Mouse (Mus musculus): ENCODE measurements around the gene Scp2. TPM values are rescaled to one million over a fixed set of nuclear protein-coding genes. Genes with fewer than 3 reads are reported as not detected.

The Scp2 gene
- 231 and 232 TPM in 2 replicates for polyA plus RNA-seq (2014; fragmentation: Nextera tagmentation; extraction: Ambion mirVana)

GRCm38 (mm10) chr4:108144880-108145279 lies at the start of gene Scp2:
Gene Scp2, minus strand, starts transcription at chr4:108144998.
- Histone ChIP-seq H3K27ac (ENCODE audit: low read depth, low read length) (no peak within 1 kb of the TSS), H3K9me3 (ENCODE audit: control insufficient read depth, low read length) (no peaks in the 10 kb centered on the region), H3K4me1 (replicated peaks; ENCODE audit: control insufficient read depth, insufficient read depth, low read length) (no peaks in the 10 kb centered on the region), H3K4me2 (no peak within 1 kb of the TSS), H3K4me3 (ENCODE audit: low read depth, low read length) (no peak within 1 kb of the TSS), H3K36me3 (ENCODE audit: control insufficient read depth, insufficient read depth, low read length) (no peaks in the 10 kb centered on the region), H3K9ac (ENCODE audit: low read depth, low read length) (no peak within 1 kb of the TSS), H3K27me3 (replicated peaks; ENCODE audit: control insufficient read depth, insufficient read depth, low read length) (no peaks in the 10 kb centered on the region)
- DNase-seq (ENCODE audit: low spot score) (no peak), ATAC-seq (replicated peaks; ENCODE audit: low FRiP score) (no peak)
- 90% methylated on average over 1 of the region's 1 CpGs for WGBS

- no peak for ATAC-seq (replicated peaks; ENCODE audit: low FRiP score)
- H3K27me3 ChIP-seq (replicated peaks; ENCODE audit: control insufficient read depth, insufficient read depth, low read length): no peaks in the 10 kb centered on the region; the same call in 1 of the 2 replicates
- H3K4me3 ChIP-seq (ENCODE audit: low read depth, low read length): no peak overlapping the region
- H3K27ac ChIP-seq (ENCODE audit: low read depth, low read length): no peak overlapping the region
- no peaks in the 10 kb centered on the region for H3K9me3 ChIP-seq (ENCODE audit: control insufficient read depth, low read length)
- no peak overlapping the region for H3K9ac ChIP-seq (ENCODE audit: low read depth, low read length)
- WGBS: 70% methylated on average over 2 of the region's 2 CpGs
- no peak for DNase-seq (ENCODE audit: low spot score)
- no peaks in the 10 kb centered on the region for H3K36me3 ChIP-seq (ENCODE audit: control insufficient read depth, insufficient read depth, low read length)
- H3K4me1 ChIP-seq (replicated peaks; ENCODE audit: control insufficient read depth, insufficient read depth, low read length): no peaks in the 10 kb centered on the region
- no peak overlapping the region for H3K4me2 ChIP-seq
Measured at GRCm38 (mm10) chr4:108192821-108193323, 48.1 kb upstream of the Scp2 start.

- Histone ChIP-seq H3K36me3 (ENCODE audit: control insufficient read depth, insufficient read depth, low read length) (no peaks in the 10 kb centered on the region), H3K27ac (ENCODE audit: low read depth, low read length) (no peak overlapping the region), H3K9ac (ENCODE audit: low read depth, low read length) (no peak overlapping the region), H3K9me3 (ENCODE audit: control insufficient read depth, low read length) (no peaks in the 10 kb centered on the region), H3K4me1 (replicated peaks; ENCODE audit: control insufficient read depth, insufficient read depth, low read length) (no peaks in the 10 kb centered on the region), H3K27me3 (replicated peaks; ENCODE audit: control insufficient read depth, insufficient read depth, low read length) (no peaks in the 10 kb centered on the region), H3K4me2 (no peak overlapping the region), H3K4me3 (ENCODE audit: low read depth, low read length) (no peak overlapping the region)
- ATAC-seq (replicated peaks; ENCODE audit: low FRiP score) (no peak), DNase-seq (ENCODE audit: low spot score) (no peak)
- 72% methylated on average over 1 of the region's 1 CpGs for WGBS
Measured at GRCm38 (mm10) chr4:108182278-108182677, 37.5 kb upstream of the Scp2 start.

- Histone ChIP-seq H3K36me3 (ENCODE audit: control insufficient read depth, insufficient read depth, low read length) (no peaks in the 10 kb centered on the region; the same call in 1 of the 2 replicates), H3K9ac (ENCODE audit: low read depth, low read length) (no peak overlapping the region)
Measured at GRCm38 (mm10) chr4:108168056-108168455, 23.3 kb upstream of the Scp2 start.

GRCm38 (mm10) chr4:108166874-108167273 lies 22.1 kb upstream of the Scp2 start:
- Histone ChIP-seq H3K4me1 (replicated peaks; ENCODE audit: control insufficient read depth, insufficient read depth, low read length) (no peaks in the 10 kb centered on the region), H3K4me2 (no peak overlapping the region), H3K4me3 (ENCODE audit: low read depth, low read length) (no peak overlapping the region), H3K27ac (ENCODE audit: low read depth, low read length) (no peak overlapping the region), H3K27me3 (replicated peaks; ENCODE audit: control insufficient read depth, insufficient read depth, low read length) (0 out of 2 replicates have a peak, but pooled peaks cover 4% of the 10 kb centered on the region), H3K9ac (ENCODE audit: low read depth, low read length) (no peak overlapping the region), H3K9me3 (ENCODE audit: control insufficient read depth, low read length) (no peaks in the 10 kb centered on the region), H3K36me3 (ENCODE audit: control insufficient read depth, insufficient read depth, low read length) (no peaks in the 10 kb centered on the region; the same call in 1 of the 2 replicates)
- ATAC-seq (replicated peaks; ENCODE audit: low FRiP score): no peak
- no peak for DNase-seq (ENCODE audit: low spot score)
- WGBS: 83% methylated on average over 4 of the region's 4 CpGs

More at GRCm38 (mm10) chr4:108168056-108168455, 23.3 kb upstream of the Scp2 start:
- Histone ChIP-seq H3K4me2 (no peak overlapping the region), H3K9me3 (ENCODE audit: control insufficient read depth, low read length) (no peaks in the 10 kb centered on the region), H3K27me3 (replicated peaks; ENCODE audit: control insufficient read depth, insufficient read depth, low read length) (0 out of 2 replicates have a peak, but pooled peaks cover 4% of the 10 kb centered on the region), H3K27ac (ENCODE audit: low read depth, low read length) (no peak overlapping the region), H3K4me1 (replicated peaks; ENCODE audit: control insufficient read depth, insufficient read depth, low read length) (no peaks in the 10 kb centered on the region), H3K4me3 (ENCODE audit: low read depth, low read length) (no peak overlapping the region)
- ATAC-seq (replicated peaks; ENCODE audit: low FRiP score) (no peak), DNase-seq (ENCODE audit: low spot score) (no peak)
- 82% methylated on average over 6 of the region's 6 CpGs for WGBS

- peak within 1 kb of the TSS; percentile 62 for H3K4me3 ChIP-seq (ENCODE audit: low read depth, low read length)
- H3K9ac ChIP-seq (ENCODE audit: low read depth, low read length): peak within 1 kb of the TSS; percentile 57
- no peaks in the 10 kb centered on the region for H3K9me3 ChIP-seq (ENCODE audit: control insufficient read depth, low read length)
- WGBS: under 1% methylated on average over 43 of the region's 43 CpGs
- H3K4me1 ChIP-seq (replicated peaks; ENCODE audit: control insufficient read depth, insufficient read depth, low read length): no peaks in the 10 kb centered on the region
- H3K27me3 ChIP-seq (replicated peaks; ENCODE audit: control insufficient read depth, insufficient read depth, low read length): 0 out of 2 replicates have a peak, but pooled peaks cover 4% of the 10 kb centered on the region
- H3K4me2 ChIP-seq: peak within 1 kb of the TSS; percentile 88
- DNase-seq (ENCODE audit: low spot score) (peak; percentile 71), ATAC-seq (replicated peaks; ENCODE audit: low FRiP score) (no peak)
- no peak within 1 kb of the TSS for H3K27ac ChIP-seq (ENCODE audit: low read depth, low read length)
- H3K36me3 ChIP-seq (ENCODE audit: control insufficient read depth, insufficient read depth, low read length): no peaks in the 10 kb centered on the region; the same call in 1 of the 2 replicates
Measured at GRCm38 (mm10) chr4:108165152-108165895, 20.5 kb upstream of the Scp2 start, which contains the start of gene Echdc2. Gene Echdc2, plus strand, starts transcription at chr4:108165437.

GRCm38 (mm10) chr4:108163291-108163690 lies 18.5 kb upstream of the Scp2 start:
- ATAC-seq (replicated peaks; ENCODE audit: low FRiP score) (no peak), DNase-seq (ENCODE audit: low spot score) (no peak)
- Histone ChIP-seq H3K27me3 (replicated peaks; ENCODE audit: control insufficient read depth, insufficient read depth, low read length) (0 out of 2 replicates have a peak, but pooled peaks cover 4% of the 10 kb centered on the region), H3K4me3 (ENCODE audit: low read depth, low read length) (no peak overlapping the region), H3K4me2 (no peak overlapping the region), H3K36me3 (ENCODE audit: control insufficient read depth, insufficient read depth, low read length) (no peaks in the 10 kb centered on the region), H3K9me3 (ENCODE audit: control insufficient read depth, low read length) (no peaks in the 10 kb centered on the region), H3K4me1 (replicated peaks; ENCODE audit: control insufficient read depth, insufficient read depth, low read length) (no peaks in the 10 kb centered on the region), H3K27ac (ENCODE audit: low read depth, low read length) (no peak overlapping the region), H3K9ac (ENCODE audit: low read depth, low read length) (no peak overlapping the region)
- WGBS: 71% methylated on average over 3 of the region's 3 CpGs

GRCm38 (mm10) chr4:108161936-108162335 lies 17.1 kb upstream of the Scp2 start:
- DNase-seq (ENCODE audit: low spot score) (no peak), ATAC-seq (replicated peaks; ENCODE audit: low FRiP score) (no peak)
- no peak overlapping the region for H3K9ac ChIP-seq (ENCODE audit: low read depth, low read length)
- WGBS: 82% methylated on average over 8 of the region's 8 CpGs
- H3K4me3 ChIP-seq (ENCODE audit: low read depth, low read length): no peak overlapping the region
- no peaks in the 10 kb centered on the region for H3K9me3 ChIP-seq (ENCODE audit: control insufficient read depth, low read length)
- no peaks in the 10 kb centered on the region for H3K36me3 ChIP-seq (ENCODE audit: control insufficient read depth, insufficient read depth, low read length)
- H3K27me3 ChIP-seq (replicated peaks; ENCODE audit: control insufficient read depth, insufficient read depth, low read length): 0 out of 2 replicates have a peak, but pooled peaks cover 4% of the 10 kb centered on the region
- H3K27ac ChIP-seq (ENCODE audit: low read depth, low read length): no peak overlapping the region
- H3K4me1 ChIP-seq (replicated peaks; ENCODE audit: control insufficient read depth, insufficient read depth, low read length): no peaks in the 10 kb centered on the region
- H3K4me2 ChIP-seq: no peak overlapping the region
